23 mouse cellular contexts compared by ENCODE assay signal in the genomic region with DNA sequence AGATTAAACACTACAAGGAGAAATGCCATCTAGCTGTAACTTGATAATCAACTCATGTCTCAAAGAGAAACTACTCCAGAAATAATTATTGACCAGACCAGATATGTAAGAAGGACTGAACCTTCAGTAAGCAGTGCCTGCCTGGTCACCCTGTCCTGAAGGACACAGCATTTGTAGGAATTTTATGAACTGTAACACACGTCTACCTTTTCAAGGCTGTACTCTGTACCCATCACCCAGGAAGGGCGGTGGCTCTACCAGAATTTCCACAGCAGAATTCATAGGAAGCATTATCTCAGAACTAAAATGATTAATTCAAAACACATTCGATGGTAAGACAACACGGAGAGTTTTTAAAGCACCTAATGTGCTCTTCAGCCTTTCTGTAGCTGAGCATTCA. TPM values are rescaled to one million over a fixed set of nuclear protein-coding genes. Genes with fewer than 3 reads are reported as not detected.
DNase-seq lines count a peak whose midpoint lies in the region; ATAC-seq and TF ChIP-seq lines count a peak whose summit lies in the region.
"Had no signal": no experiment of that assay in that cellular context is flagged by ENCODE, and none has a peak within 500 bp of the region (broad histone marks: within the 10 kb centered on the region; RNA-seq: fewer than 3 reads in every experiment).

No protein-coding gene starts in this region.

- WGBS in liver, postnatal 0 days (ENCODE audit: insufficient replicate concordance), result 43% methylated on average over 4 of the region's 4 CpGs
- 91% methylated on average over 4 of the region's 4 CpGs for WGBS in midbrain, embryonic 11.5 days
- WGBS in forebrain, embryonic 14.5 days, result 88% methylated on average over 4 of the region's 4 CpGs

- no peaks in the 10 kb centered on the region for H3K9me3 ChIP-seq in liver, postnatal 0 days (ENCODE audit: low read length)
- no peaks in the 10 kb centered on the region for H3K9me3 ChIP-seq in midbrain, embryonic 11.5 days (ENCODE audit: control insufficient read depth, low read length)
- no peaks in the 10 kb centered on the region for H3K9me3 ChIP-seq in forebrain, embryonic 14.5 days (replicated peaks; ENCODE audit: control insufficient read depth, low read length)
- H3K9me3 ChIP-seq: embryonic facial prominence, embryonic 15.5 days; heart, embryonic 13.5 days; hindbrain, embryonic 12.5 days; limb, embryonic 12.5 days; midbrain, embryonic 15.5 days; neural tube, embryonic 13.5 days had no signal

- TF ChIP-seq CTCF in gastrocnemius, adult 2 months (IDR thresholded peaks at IDR 0.05), result no peak
- TF ChIP-seq CTCF in liver, postnatal 0 days (IDR thresholded peaks at IDR 0.05; ENCODE audit: low read depth), result no peak

- no peaks in the 10 kb centered on the region for H3K27me3 ChIP-seq in liver, postnatal 0 days (ENCODE audit: insufficient read depth, low read length)
- no peaks in the 10 kb centered on the region for H3K27me3 ChIP-seq in midbrain, embryonic 11.5 days (ENCODE audit: control insufficient read depth, insufficient read depth, low read length)
- no peaks in the 10 kb centered on the region for H3K27me3 ChIP-seq in forebrain, embryonic 14.5 days (replicated peaks; ENCODE audit: control insufficient read depth, insufficient read depth, low read length)
- H3K27me3 ChIP-seq: embryonic facial prominence, embryonic 15.5 days; heart, embryonic 13.5 days; hindbrain, embryonic 12.5 days; limb, embryonic 12.5 days; midbrain, embryonic 15.5 days; neural tube, embryonic 13.5 days had no signal

- no peaks in the 10 kb centered on the region for H3K36me3 ChIP-seq in liver, postnatal 0 days (replicated peaks; ENCODE audit: insufficient read depth, low read length)
- no peaks in the 10 kb centered on the region for H3K36me3 ChIP-seq in midbrain, embryonic 11.5 days (ENCODE audit: control insufficient read depth, insufficient read depth, low read length)
- H3K36me3 ChIP-seq in forebrain, embryonic 14.5 days (ENCODE audit: control insufficient read depth, insufficient read depth, low read length), result no peaks in the 10 kb centered on the region
- H3K36me3 ChIP-seq: embryonic facial prominence, embryonic 15.5 days; G1E; heart, embryonic 13.5 days; hindbrain, embryonic 12.5 days; limb, embryonic 12.5 days; midbrain, embryonic 15.5 days; neural tube, embryonic 13.5 days had no signal

- TF ChIP-seq EP300 in liver, postnatal 0 days (IDR thresholded peaks at IDR 0.05; ENCODE audit: low read depth), result no peak

- no peak overlapping the region for H3K27ac ChIP-seq in gastrocnemius, adult 2 months
- peak overlapping the region; percentile 81 for H3K27ac ChIP-seq in liver, postnatal 0 days (ENCODE audit: low read depth)
- H3K27ac ChIP-seq in midbrain, embryonic 11.5 days (ENCODE audit: low read depth, low read length), result no peak overlapping the region
- H3K27ac ChIP-seq in forebrain, embryonic 14.5 days (ENCODE audit: low read depth, low read length), result no peak overlapping the region
- H3K27ac ChIP-seq: embryonic facial prominence, embryonic 15.5 days; heart, embryonic 13.5 days; hindbrain, embryonic 12.5 days; limb, embryonic 12.5 days; midbrain, embryonic 15.5 days; neural tube, embryonic 13.5 days had no signal

- H3K9ac ChIP-seq in liver, postnatal 0 days (replicated peaks), result peak overlapping the region; percentile 49
- H3K9ac ChIP-seq in midbrain, embryonic 11.5 days (ENCODE audit: low read length), result no peak overlapping the region
- no peak overlapping the region for H3K9ac ChIP-seq in forebrain, embryonic 14.5 days (ENCODE audit: low read length)
- H3K9ac ChIP-seq: embryonic facial prominence, embryonic 15.5 days; forebrain, postnatal 0 days; heart, embryonic 13.5 days; hindbrain, embryonic 12.5 days; limb, embryonic 12.5 days; midbrain, embryonic 15.5 days; neural tube, embryonic 13.5 days had no signal

- peaks cover 3% of the 10 kb centered on the region; the same call in 1 of the 2 replicates for H3K4me1 ChIP-seq in liver, postnatal 0 days (ENCODE audit: insufficient read depth)
- H3K4me1 ChIP-seq in midbrain, embryonic 11.5 days (ENCODE audit: control insufficient read depth, insufficient read depth, low read length), result no peaks in the 10 kb centered on the region
- H3K4me1 ChIP-seq in forebrain, embryonic 14.5 days (ENCODE audit: control insufficient read depth, insufficient read depth, low read length), result no peaks in the 10 kb centered on the region
- H3K4me1 ChIP-seq: embryonic facial prominence, embryonic 15.5 days; heart, embryonic 13.5 days; hindbrain, embryonic 12.5 days; limb, embryonic 12.5 days; midbrain, embryonic 15.5 days; neural tube, embryonic 13.5 days had no signal

- ATAC-seq in liver, postnatal 0 days, result no peak
- ATAC-seq in midbrain, embryonic 11.5 days (ENCODE audit: low FRiP score), result no peak
- no peak for ATAC-seq in forebrain, embryonic 14.5 days
- ATAC-seq: forebrain, postnatal 0 days; midbrain, embryonic 15.5 days had no signal

- intact Hi-C loops in gastrocnemius, adult 2 months (cut with DNase I), result no loop called here
- intact Hi-C loops in gastrocnemius, postnatal 36 days (cut with DNase I), result no loop called here

- no peak for DNase-seq in gastrocnemius, adult 2 months
- no peak for DNase-seq in gastrocnemius, postnatal 36 days
- DNase-seq in thymus, postnatal 0 days (ENCODE audit: low spot score), result peak; percentile 33
- no peak for DNase-seq in thymus, postnatal 10 days (ENCODE audit: low spot score in 2 of 2)
- DNase-seq in liver, postnatal 0 days, result no peak
- no peak for DNase-seq in midbrain, embryonic 11.5 days (ENCODE audit: low spot score, missing footprints)
- DNase-seq in forebrain, embryonic 14.5 days (ENCODE audit: low spot score), result no peak
- DNase-seq in embryo, embryonic 9.5 days (ENCODE audit: extremely low spot score), result no peak
- DNase-seq: adrenal gland, postnatal 25 days; forebrain, postnatal 0 days; gastrocnemius, postnatal 14 days; kidney, adult 11 months; kidney, postnatal 36 days; layer of hippocampus, postnatal 36 days; lung, postnatal 10 days; right cerebral cortex, adult 18-20 months had no signal

- peak overlapping the region; percentile 13 for H3K4me3 ChIP-seq in gastrocnemius, adult 2 months
- peak overlapping the region; percentile 45 for H3K4me3 ChIP-seq in liver, postnatal 0 days (ENCODE audit: low read depth, low read length)
- no peak overlapping the region for H3K4me3 ChIP-seq in midbrain, embryonic 11.5 days (ENCODE audit: low read depth, low read length)
- H3K4me3 ChIP-seq in forebrain, embryonic 14.5 days (ENCODE audit: low read depth, low read length), result no peak overlapping the region
- H3K4me3 ChIP-seq: embryonic facial prominence, embryonic 15.5 days; heart, embryonic 13.5 days; hindbrain, embryonic 12.5 days; limb, embryonic 12.5 days; midbrain, embryonic 15.5 days; neural tube, embryonic 13.5 days had no signal

- peak overlapping the region; percentile 59 for H3K4me2 ChIP-seq in liver, postnatal 0 days (ENCODE audit: low read depth, low read length)
- H3K4me2 ChIP-seq in midbrain, embryonic 11.5 days, result no peak overlapping the region
- no peak overlapping the region for H3K4me2 ChIP-seq in forebrain, embryonic 14.5 days (ENCODE audit: low read length)
- H3K4me2 ChIP-seq: embryonic facial prominence, embryonic 15.5 days; heart, embryonic 13.5 days; hindbrain, embryonic 12.5 days; limb, embryonic 12.5 days; midbrain, embryonic 15.5 days; neural tube, embryonic 13.5 days had no signal

RNA-seq across cellular contexts. Expression of a gene that starts 1.4 kb away (rescaled TPM):
- 1 to 10 TPM in 1 of 2 experiments, under 1 TPM in 1; 0.97 to 1.4 TPM for total RNA-seq in gastrocnemius, adult 2 months (2021)
- total RNA-seq in gastrocnemius, postnatal 36 days (2021), result 1 to 10 TPM; 1.4 to 4.4 TPM
- polyA plus RNA-seq in thymus, postnatal 0 days (2015; fragmentation: Nextera tagmentation; extraction: Ambion mirVana), result 408 and 445 TPM in 2 replicates
- 11.3 and 12.3 TPM in 2 replicates for polyA plus RNA-seq in liver, postnatal 0 days (2015; fragmentation: Nextera tagmentation; extraction: Ambion mirVana)
- 0.98 and 2.0 TPM in 2 replicates for polyA plus RNA-seq in midbrain, embryonic 11.5 days (2014; fragmentation: Nextera tagmentation; extraction: Ambion mirVana)
- 0.74 and 0.88 TPM in 2 replicates for polyA plus RNA-seq in forebrain, embryonic 14.5 days (2014; fragmentation: Nextera tagmentation; extraction: Ambion mirVana)
- polyA plus RNA-seq: G1E had no signal

Comparison
In these comparisons a context has a peak if more than half of its experiments do, and no peak if none do; other contexts are left out.
1. H3K4me3 ChIP-seq: peak in gastrocnemius, adult 2 months (single experiment) and liver, postnatal 0 days (single experiment); none in midbrain, embryonic 11.5 days (single experiment) and forebrain, embryonic 14.5 days (single experiment).
2. RNA of a gene that starts 1.4 kb away (polyA plus RNA-seq): 408 to 445 TPM in thymus, postnatal 0 days; 11.3 to 12.3 TPM in liver, postnatal 0 days, 0.98 to 2.0 TPM in midbrain, embryonic 11.5 days and 0.74 to 0.88 TPM in forebrain, embryonic 14.5 days; every median in the first group is over 10 times any median in the second.